Mouse (Mus musculus) stomach, postnatal 0 days (tissue): Measurements from ENCODE around the gene Abcb6.

Experiments used
- CTCF ChIP-seq: IDR thresholded peaks from 2 replicates; pipeline ENCODE4 v1.5.1; 2016; ENCODE audit warnings: antibody characterized with exemption, low read depth, mild to moderate bottlenecking, moderate library complexity
- EP300 ChIP-seq: optimal IDR thresholded peaks from 2 replicates; pipeline ENCODE3; 2016; ENCODE audit warnings: antibody characterized with exemption

- TF ChIP-seq EP300, result no peak
- no peak for TF ChIP-seq CTCF
Measured at GRCm38 (mm10) chr1:75128641-75129040, 51.6 kb downstream of the Abcb6 start.
